Mouse (Mus musculus) intestine, postnatal 0 days (tissue): Measurements from ENCODE around the gene A630095N17Rik. TPM values are rescaled to one million over a fixed set of nuclear protein-coding genes. Genes with fewer than 3 reads are reported as not detected.
"Not testable (repeated sequence)": the region's sequence is repeated elsewhere in the genome, so short reads cannot be mapped to it uniquely, and the experiment has no call there.

ENCODE experiments used
- ATAC-seq: fragments of 200-750 bp; cut with Nextera tagmentation; 2 replicates; pipeline ENCODE4 v1.8.0; 2017; ENCODE audit warnings: mild to moderate bottlenecking, moderate TSS enrichment, moderate library complexity
- H3K27ac ChIP-seq: fragments of 300-500 bp; sonication (generic); 2 replicates; pipeline ENCODE4 v1.5.1; 2014; ENCODE audit warnings: mild to moderate bottlenecking, low read depth, low read length, moderate library complexity
- H3K27me3 ChIP-seq: fragments of 300-500 bp; sonication (generic); replicated peaks from 2 replicates; pipeline ENCODE4 v1.6.1; 2014; ENCODE audit warnings: low read length, mixed read lengths; ENCODE audit not compliant: control insufficient read depth, insufficient read depth
- H3K36me3 ChIP-seq: fragments of 300-500 bp; sonication (generic); 2 replicates; pipeline ENCODE4 v1.6.1; 2014; ENCODE audit warnings: mild to moderate bottlenecking, moderate library complexity; ENCODE audit not compliant: control insufficient read depth, insufficient read depth
- H3K4me1 ChIP-seq: fragments of 300-500 bp; sonication (generic); replicated peaks from 2 replicates; pipeline ENCODE4 v1.6.1; 2014; ENCODE audit warnings: antibody characterized with exemption, low read length, mixed read lengths; ENCODE audit not compliant: control insufficient read depth, insufficient read depth
- H3K4me2 ChIP-seq: fragments of 300-500 bp; sonication (generic); replicated peaks from 2 replicates; pipeline ENCODE4 v1.6.1; 2014; ENCODE audit warnings: low read depth, mild to moderate bottlenecking, moderate library complexity
- H3K4me3 ChIP-seq: fragments of 300-500 bp; sonication (generic); 2 replicates; pipeline ENCODE4 v1.5.1; 2014; ENCODE audit warnings: low read depth, low read length
- H3K9ac ChIP-seq: fragments of 300-500 bp; sonication (generic); 2 replicates; pipeline ENCODE4 v1.6.1; 2014; ENCODE audit warnings: mild to moderate bottlenecking, low read depth, low read length
- H3K9me3 ChIP-seq: fragments of 300-500 bp; sonication (generic); 2 replicates; pipeline ENCODE4 v1.6.1; 2016; ENCODE audit warnings: mixed run types; ENCODE audit not compliant: control insufficient read depth
- CTCF ChIP-seq: sonication (generic); IDR thresholded peaks from 2 replicates; pipeline ENCODE4 v1.5.1; 2016; ENCODE audit warnings: low read depth, mild to moderate bottlenecking, control low read depth, antibody characterized with exemption, moderate library complexity
- WGBS: fragments of 180-500 bp; shearing (Covaris S2); extraction: QIAGEN DNeasy Blood & Tissue Kit; methylation state at CpG from one replicate; pipeline ENCODE4 v1.1.7; 2014; 5-methylcytosine and 5-hydroxymethylcytosine counted together
- polyA plus RNA-seq: library from polyadenylated mRNA; unstranded; fragments of >200 nt; fragmentation: Nextera tagmentation; extraction: Ambion mirVana; gene quantifications from 2 replicates; pipeline ENCODE4 v1.2.1, GENCODE M21; 2015

Gene A630095N17Rik
- polyA plus RNA-seq, 1 experiment from 2014 or later = not detected

GRCm38 (mm10) chr1:75244175-75244826, 12.4 kb upstream of the A630095N17Rik start:
- no peak overlapping the region for H3K9ac ChIP-seq
- WGBS = 93% methylated on average over 12 of the region's 12 CpGs
- ATAC-seq = peak; percentile 12

GRCm38 (mm10) chr1:75243411-75243810, 11.5 kb upstream of the A630095N17Rik start:
- ATAC-seq = no peak
- no peak overlapping the region for H3K4me3 ChIP-seq
- no peaks in the 10 kb centered on the region for H3K4me1 ChIP-seq
- H3K27ac ChIP-seq = no peak overlapping the region
- H3K9me3 ChIP-seq = no peaks in the 10 kb centered on the region
- TF ChIP-seq CTCF = no peak
- WGBS = 84% methylated on average over 14 of the region's 14 CpGs
- H3K36me3 ChIP-seq = peaks cover 39% of the 10 kb centered on the region
- H3K4me2 ChIP-seq = no peak overlapping the region
- H3K27me3 ChIP-seq = no peaks in the 10 kb centered on the region
- H3K9ac ChIP-seq = no peak overlapping the region

More at GRCm38 (mm10) chr1:75244175-75244826, 12.4 kb upstream of the A630095N17Rik start:
- H3K27ac ChIP-seq = no peak overlapping the region
- H3K27me3 ChIP-seq = no peaks in the 10 kb centered on the region
- no peaks in the 10 kb centered on the region for H3K4me1 ChIP-seq
- H3K4me3 ChIP-seq = no peak overlapping the region
- no peak overlapping the region for H3K4me2 ChIP-seq
- H3K36me3 ChIP-seq = peaks cover 37% of the 10 kb centered on the region
- no peak for TF ChIP-seq CTCF
- H3K9me3 ChIP-seq = no peaks in the 10 kb centered on the region

- H3K4me1 ChIP-seq = no peaks in the 10 kb centered on the region; the same call in 1 of the 2 replicates
- no peak for TF ChIP-seq CTCF
- no peak overlapping the region for H3K9ac ChIP-seq
- no peak overlapping the region for H3K4me2 ChIP-seq
- H3K9me3 ChIP-seq = no peaks in the 10 kb centered on the region
- H3K36me3 ChIP-seq = peaks cover 36% of the 10 kb centered on the region
- H3K27me3 ChIP-seq = no peaks in the 10 kb centered on the region
- no peak overlapping the region for H3K27ac ChIP-seq
- 88% methylated on average over 10 of the region's 10 CpGs for WGBS
- H3K4me3 ChIP-seq = no peak overlapping the region
- no peak for ATAC-seq
These were observed 7.7 kb upstream of the A630095N17Rik start for GRCm38 (mm10) chr1:75239591-75239990.

GRCm38 (mm10) chr1:75236117-75237050, 4.5 kb upstream of the A630095N17Rik start, which contains the start of gene Dnajb2:
Gene Dnajb2 (plus strand): TSS chr1:75236406.
- H3K4me1 ChIP-seq = no peaks in the 10 kb centered on the region; the same call in 1 of the 2 replicates

GRCm38 (mm10) chr1:75234606-75235005, 2.7 kb upstream of the A630095N17Rik start:
- Histone ChIP-seq H3K4me2 (peak overlapping the region; percentile 39; the same call in 1 of the 2 replicates), H3K4me3 (no peak overlapping the region), H3K27me3 (no peaks in the 10 kb centered on the region), H3K9ac (no peak overlapping the region), H3K36me3 (peaks cover 4% of the 10 kb centered on the region; the same call in 1 of the 2 replicates), H3K27ac (no peak overlapping the region), H3K9me3 (no peaks in the 10 kb centered on the region), H3K4me1 (no peaks in the 10 kb centered on the region; the same call in 1 of the 2 replicates)
- TF ChIP-seq CTCF = peak; percentile 80
- 1% methylated on average over 8 of the region's 8 CpGs for WGBS
- ATAC-seq = no peak

More at GRCm38 (mm10) chr1:75236117-75237050, 4.5 kb upstream of the A630095N17Rik start, which contains the start of gene Dnajb2:
- Histone ChIP-seq H3K9ac (peak within 1 kb of the TSS; percentile 81), H3K27ac (peak within 1 kb of the TSS; percentile 79), H3K27me3 (no peaks in the 10 kb centered on the region), H3K4me2 (peak within 1 kb of the TSS; percentile 98), H3K4me3 (peak within 1 kb of the TSS; percentile 69), H3K9me3 (no peaks in the 10 kb centered on the region), H3K36me3 (peaks cover 18% of the 10 kb centered on the region; the same call in 1 of the 2 replicates)
- TF ChIP-seq CTCF = no peak
- peak; percentile 90 for ATAC-seq
- WGBS = under 1% methylated on average over 63 of the region's 64 CpGs

DNA sequence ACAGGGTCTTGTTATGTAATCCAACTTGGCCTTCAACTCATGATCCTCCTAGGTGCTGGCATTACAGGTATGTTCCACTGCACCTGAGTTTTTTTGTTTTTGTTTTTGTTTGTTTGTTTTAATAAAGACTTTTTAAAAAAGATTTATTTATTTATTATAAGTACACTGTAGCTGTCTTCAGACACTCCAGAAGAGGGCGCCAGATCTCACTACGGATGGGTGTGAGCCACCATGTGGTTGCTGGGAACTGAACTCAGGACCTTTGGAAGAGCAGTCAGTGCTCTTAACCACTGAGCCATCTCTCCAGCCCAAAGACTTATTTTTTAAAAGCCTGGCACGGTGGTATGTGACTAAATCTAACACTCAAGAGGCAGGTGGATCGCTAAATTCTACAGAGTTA, 587 bp upstream of the A630095N17Rik start:
- H3K27me3 ChIP-seq, H3K9ac ChIP-seq, H3K4me1 ChIP-seq, ATAC-seq, H3K4me3 ChIP-seq, H3K36me3 ChIP-seq, H3K4me2 ChIP-seq, H3K9me3 ChIP-seq, H3K27ac ChIP-seq: not testable (repeated sequence)
- TF ChIP-seq CTCF = peak; percentile 37
- WGBS = 64% methylated on average over 4 of the region's 4 CpGs
